Mouse (Mus musculus) T-helper 1 cell (primary cell): ENCODE measurements around the gene Sik3.

Experiments used
- in situ Hi-C: fragments of 300-600 bp; cut with MboI, MseI; formaldehyde crosslinking; loops from one replicate; pipeline ENCODE4 v1.15.1; 2025; ENCODE audit warnings: high pct_unique_total_duplicates

Gene Sik3

GRCm38 (mm10) chr9:46223090-46223489, 210.5 kb downstream of the Sik3 start:
- in situ Hi-C loops = no loop called here

- in situ Hi-C loops = no loop called here
Measured at GRCm38 (mm10) chr9:46224101-46224500, 211.5 kb downstream of the Sik3 start.

DNA sequence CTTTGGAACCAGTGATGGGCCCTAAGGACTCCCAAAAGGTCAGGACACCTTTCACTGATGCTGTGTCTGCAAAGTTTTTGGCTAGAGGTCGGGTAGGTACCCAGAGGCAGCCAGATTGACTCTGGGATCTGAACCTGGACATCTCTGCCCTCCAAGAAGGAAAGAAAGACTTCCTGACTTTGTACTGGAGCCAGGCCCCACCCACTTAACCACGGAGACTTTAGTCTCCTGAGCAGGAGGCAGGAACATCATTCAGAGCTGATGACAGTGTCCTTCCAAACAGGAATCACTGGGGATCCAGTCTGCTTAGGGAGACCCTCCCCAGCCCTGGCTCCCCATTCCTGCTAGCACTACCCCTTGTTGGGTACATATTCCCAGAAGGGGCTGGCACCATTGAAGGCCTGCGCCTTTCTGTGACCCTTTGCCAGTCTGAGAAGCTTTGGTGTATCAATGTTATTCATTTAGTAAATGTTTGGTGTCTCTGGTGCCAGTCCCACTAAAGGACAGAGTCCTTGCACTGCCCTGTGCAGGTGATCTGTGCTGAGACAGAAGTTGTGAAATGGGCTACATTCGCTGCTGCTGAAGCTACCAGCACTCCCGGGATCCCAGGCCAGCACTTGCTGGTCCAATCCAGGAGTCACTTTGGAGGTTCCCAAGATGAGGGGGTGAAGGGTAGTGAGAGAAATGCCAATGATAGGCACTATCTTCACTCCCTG, 212.5 kb downstream of the Sik3 start:
- in situ Hi-C loops = no loop called here

DNA sequence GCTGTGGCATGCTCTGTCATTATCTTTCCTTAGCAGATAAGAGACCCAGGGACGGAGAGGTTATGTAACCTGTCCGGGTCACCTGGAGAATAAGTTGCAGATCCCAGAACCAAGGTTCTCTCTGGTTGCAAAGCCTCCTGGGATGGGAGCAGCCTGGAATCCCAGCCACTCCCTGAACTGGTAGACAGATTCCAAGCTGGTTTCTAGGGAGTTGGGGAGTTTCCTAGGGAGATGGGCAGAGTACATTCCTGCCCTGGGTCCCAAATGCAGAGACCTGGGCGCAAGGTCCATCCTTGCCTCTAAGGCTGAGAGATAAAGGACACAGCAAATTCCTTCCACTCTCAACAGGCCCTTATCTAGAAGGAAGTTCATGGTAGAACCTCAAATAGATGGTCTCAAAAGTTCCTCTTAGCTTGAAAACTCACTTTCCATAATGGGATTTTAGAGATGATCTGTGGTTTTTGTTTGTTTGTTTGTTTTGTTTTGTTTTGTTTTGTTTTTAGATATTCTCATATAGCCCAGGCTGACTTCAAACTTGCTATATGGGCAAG, 214.5 kb downstream of the Sik3 start:
- in situ Hi-C loops = no loop called here

DNA sequence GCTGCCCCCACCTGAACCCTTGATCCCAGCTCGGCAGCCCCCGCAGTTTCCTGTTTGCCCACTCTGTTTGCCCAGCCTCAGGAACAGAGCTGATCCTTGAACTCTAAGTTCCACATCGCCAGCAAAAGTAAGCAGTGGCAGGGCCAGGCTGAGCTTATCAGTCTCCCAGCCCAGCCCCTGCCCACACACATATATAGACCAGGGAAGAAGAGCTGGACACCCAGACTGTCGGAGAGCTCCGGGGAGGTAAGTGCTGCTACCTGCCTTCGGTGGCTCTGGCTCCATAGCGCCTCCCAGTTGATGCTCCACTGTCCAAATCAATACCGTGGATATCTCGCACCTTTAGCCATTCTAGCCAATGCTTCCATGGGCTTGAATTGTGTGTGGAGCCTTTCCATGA, 215.9 kb downstream of the Sik3 start, which contains the start of gene Apoa1:
Gene Apoa1, plus strand, starts transcription at position 90 of the 400 bp plus-strand sequence.
- in situ Hi-C loops = no loop called here

DNA sequence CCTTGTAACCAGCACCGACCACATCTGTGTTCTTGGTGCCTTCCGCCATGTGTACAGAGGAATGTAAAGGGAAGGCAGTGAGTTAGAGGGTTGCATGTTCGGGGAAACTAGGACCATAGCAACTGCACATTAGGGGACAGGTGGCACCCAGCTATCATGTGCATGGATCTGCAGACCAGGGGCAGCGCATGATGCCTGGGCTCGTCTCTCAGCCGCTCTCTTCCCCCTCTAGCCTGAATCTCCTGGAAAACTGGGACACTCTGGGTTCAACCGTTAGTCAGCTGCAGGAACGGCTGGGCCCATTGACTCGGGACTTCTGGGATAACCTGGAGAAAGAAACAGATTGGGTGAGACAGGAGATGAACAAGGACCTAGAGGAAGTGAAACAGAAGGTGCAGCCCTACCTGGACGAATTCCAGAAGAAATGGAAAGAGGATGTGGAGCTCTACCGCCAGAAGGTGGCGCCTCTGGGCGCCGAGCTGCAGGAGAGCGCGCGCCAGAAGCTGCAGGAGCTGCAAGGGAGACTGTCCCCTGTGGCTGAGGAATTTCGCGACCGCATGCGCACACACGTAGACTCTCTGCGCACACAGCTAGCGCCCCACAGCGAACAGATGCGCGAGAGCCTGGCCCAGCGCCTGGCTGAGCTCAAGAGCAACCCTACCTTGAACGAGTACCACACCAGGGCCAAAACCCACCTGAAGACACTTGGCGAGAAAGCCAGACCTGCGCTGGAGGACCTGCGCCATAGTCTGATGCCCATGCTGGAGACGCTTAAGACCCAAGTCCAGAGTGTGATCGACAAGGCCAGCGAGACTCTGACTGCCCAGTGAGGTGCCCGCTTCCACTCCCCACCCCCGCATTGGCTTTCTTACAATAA, 217.2 kb downstream of the Sik3 start:
- in situ Hi-C loops = no loop called here

DNA sequence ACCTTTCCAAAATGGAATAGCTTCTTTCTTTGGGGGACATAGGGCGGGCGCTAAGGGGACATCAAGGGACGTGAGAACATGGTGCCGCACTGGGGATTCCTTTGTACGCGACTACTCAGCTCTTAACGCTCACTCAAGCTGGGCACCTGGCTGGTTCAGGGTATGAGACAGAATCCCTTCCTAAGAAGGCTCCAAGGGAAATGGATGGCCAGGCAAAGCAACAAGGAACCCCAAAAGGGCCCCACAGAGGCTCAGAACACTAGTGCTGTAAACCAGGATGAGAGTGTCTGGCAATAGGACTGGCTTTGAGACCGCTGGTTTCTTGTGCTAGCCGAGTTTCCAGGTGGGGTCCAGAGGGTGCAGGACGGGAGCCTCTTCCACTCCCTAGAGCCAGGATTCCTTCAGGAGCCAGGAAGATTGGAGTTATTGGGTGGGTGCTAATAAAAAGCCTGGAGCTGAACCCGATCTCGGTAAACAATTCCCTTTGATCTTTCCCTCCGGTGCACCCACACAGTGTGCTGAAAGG, 217.9 kb downstream of the Sik3 start:
- in situ Hi-C loops = no loop called here

- in situ Hi-C loops = no loop called here
Measured at GRCm38 (mm10) chr9:46235196-46235595, 222.6 kb downstream of the Sik3 start.

DNA sequence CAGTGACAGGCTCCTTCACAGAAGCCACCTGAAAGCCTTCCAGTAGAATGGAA, 222.8 kb downstream of the Sik3 start, which contains the start of gene Apoc3:
Gene Apoc3, minus strand, starts transcription at position 41 of the 53 bp plus-strand sequence.
- in situ Hi-C loops = no loop called here

- in situ Hi-C loops = no loop called here
Measured at GRCm38 (mm10) chr9:46235649-46236048, 223.0 kb downstream of the Sik3 start.

DNA sequence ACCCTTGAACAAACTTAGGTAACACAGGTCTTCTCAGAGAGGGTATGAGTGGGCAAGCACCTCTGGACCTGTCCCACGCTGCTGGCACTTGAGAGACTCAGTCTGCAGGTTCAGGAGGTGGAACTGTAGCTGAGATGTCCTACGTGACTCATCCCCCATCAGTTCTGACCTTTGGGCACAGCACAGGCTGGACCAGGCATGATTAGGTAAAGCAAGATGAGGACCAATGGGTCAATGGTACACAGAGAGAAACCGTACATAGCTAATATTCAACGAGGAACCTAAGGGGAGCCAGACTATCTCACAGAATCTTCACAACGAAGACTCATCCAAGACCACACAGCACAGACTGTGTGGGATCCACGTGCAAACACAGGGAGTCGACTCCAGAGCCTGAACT, 226.2 kb downstream of the Sik3 start:
- in situ Hi-C loops = no loop called here

GRCm38 (mm10) chr9:46240526-46241153, 228.0 kb downstream of the Sik3 start, which contains the start of gene Apoa4:
Apoa4 (plus strand) TSS chr9:46240696.
- in situ Hi-C loops = no loop called here

DNA sequence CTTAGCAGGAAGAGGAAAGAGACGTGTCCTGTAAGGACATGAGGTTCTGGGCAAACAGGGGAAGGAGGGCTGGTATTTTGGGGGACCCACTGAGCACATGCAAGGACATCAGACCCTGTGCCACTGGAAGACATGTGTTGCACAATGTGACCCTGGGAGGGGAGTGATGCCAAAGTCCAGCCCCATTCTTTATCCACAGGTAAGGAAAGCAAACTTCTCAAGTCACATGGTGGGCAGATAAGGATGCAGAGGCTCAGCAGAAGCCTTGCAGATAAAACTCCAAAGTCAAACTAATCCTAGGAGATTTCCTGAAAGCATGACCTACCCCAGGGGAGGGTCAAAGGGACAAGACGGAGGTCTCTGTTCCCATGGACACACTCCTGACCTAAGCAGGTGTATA, 229.2 kb downstream of the Sik3 start:
- in situ Hi-C loops = no loop called here

- in situ Hi-C loops = no loop called here
Measured at GRCm38 (mm10) chr9:46243122-46243521, 230.5 kb downstream of the Sik3 start.

GRCm38 (mm10) chr9:46243584-46243983, 231.0 kb downstream of the Sik3 start:
- in situ Hi-C loops = no loop called here

DNA sequence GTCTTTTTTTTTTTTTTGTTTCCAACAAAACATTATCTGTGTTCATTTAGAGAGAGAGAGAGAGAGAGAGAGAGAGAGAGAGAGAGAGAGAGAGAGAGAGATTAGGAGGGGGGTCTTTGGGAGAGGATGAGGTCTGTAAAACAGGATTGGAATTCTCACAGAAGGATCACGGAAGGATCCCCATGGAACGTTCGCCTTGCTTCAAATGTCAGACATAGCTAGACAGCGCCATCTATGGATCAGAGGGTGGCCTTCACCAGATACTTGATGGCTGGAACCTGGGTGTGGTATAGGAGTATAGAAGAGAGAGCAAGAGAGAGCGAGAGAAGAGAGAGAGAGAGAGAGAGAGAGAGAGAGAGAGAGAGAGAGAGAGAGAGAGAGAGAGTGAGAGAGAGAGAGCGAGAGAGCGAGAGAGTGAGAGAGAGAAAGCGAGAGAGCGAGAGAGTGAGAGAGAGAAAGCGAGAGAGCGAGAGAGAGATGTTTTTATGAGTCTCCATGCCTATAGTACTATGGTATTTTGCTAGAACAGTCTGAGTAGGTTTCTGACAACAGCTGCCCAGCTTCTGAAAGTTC, 234.2 kb downstream of the Sik3 start:
- in situ Hi-C loops = no loop called here

- in situ Hi-C loops = no loop called here
Measured at GRCm38 (mm10) chr9:46256177-46256576, 243.6 kb downstream of the Sik3 start.

DNA sequence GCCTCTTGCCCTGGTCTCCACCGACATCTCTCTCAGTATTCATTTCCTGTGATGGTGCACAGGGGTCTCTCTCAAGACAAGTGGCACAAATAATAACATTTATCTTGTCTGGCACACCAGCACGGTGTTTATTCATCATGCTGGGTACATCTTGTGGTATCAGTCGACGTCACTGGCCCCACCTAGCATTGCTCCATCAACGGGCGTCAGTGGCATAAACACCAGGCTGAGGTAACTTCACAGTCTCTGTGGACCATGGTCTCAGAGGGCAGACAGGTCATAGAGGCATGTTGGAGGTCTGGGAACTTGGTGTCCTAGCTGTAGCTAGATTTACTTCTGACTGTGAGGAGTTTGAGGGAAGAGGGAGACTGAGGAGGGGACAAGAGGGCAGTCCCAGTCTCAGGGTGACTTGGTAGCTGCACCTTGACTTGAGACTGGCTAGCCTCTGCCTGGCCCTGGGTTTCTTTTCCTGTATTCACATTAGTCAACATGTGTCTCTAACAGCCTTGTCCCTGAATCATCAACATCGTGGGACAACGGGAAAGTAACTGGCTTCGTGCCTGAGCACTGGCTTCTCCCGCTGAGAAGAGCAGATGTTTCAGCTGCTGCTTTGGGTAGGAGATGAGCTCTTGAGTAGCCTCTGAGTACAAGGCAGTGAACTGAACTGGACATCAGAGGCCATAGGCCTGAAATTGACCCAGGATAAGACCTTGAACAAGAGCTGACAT, 244.2 kb downstream of the Sik3 start:
- in situ Hi-C loops = no loop called here

GRCm38 (mm10) chr9:46257546-46257945, 244.9 kb downstream of the Sik3 start:
- in situ Hi-C loops = no loop called here

GRCm38 (mm10) chr9:46259111-46259510, 246.5 kb downstream of the Sik3 start:
- in situ Hi-C loops = no loop called here

DNA sequence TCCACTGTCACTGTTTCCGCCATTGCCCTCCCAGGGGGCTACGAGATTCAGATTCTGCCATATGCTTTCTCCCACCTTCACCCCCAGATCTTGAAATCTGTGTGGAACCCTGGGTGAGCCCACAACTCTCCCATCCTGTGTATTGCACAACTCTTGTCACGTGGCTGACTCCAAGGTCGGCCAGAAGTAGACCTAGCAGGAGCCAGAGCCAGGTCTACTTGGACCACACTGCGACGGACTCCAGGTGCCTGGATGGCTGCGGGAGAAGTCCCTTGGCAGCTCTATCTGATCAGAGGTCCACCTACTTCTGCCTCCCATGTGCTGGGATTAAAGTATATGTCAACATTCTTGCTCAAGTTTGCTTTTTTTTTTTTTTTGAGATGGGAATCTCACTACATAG, 248.5 kb downstream of the Sik3 start:
- in situ Hi-C loops = no loop called here
